Mouse (Mus musculus): Measurements from ENCODE around the gene Coa4.

DNA sequence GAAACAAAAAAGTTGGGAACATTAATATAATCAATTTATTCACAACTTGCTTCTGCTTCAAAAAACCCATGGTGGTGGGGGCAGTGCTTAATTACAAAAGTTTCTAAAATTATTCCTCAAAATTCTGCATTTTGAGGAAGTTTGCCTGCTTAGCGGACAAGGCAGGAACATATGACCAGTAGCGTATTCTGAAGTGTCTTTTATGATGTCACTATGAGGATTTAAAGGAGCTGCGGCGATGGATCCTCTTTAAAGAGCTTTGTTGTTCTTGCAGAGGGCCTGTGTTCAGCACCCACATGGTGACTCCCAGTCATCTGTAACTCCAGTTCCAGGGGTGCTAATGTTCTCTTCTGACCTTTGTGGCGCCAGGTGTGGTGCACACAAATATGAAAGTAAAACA, 6.1 kb upstream of the Coa4 start:
- TF ChIP-seq GATA1 (IDR thresholded peaks at IDR 0.05; ENCODE audit: borderline replicate concordance, low read length), result no peak
- no peak for TF ChIP-seq FLI1 (IDR thresholded peaks at IDR 0.05; ENCODE audit: low read length)

All from megakaryocyte, embryonic 14.5 days (primary cell).